Mouse (Mus musculus) adrenal gland (tissue): ENCODE measurements around the gene Lingo3.

ENCODE experiments used
- microRNA-seq, 2 experiments: library from miRNA; unstranded; fragments of <30 nt; microRNA quantifications; one replicate each; pipeline ENCODE4; 2019

The Lingo3 gene

Small RNA genes within 50 kb of the gene (microRNA-seq; reads per million reads assigned to microRNA genes)
- 2.9 to 5.8 reads per million in 2 experiments for gene Mir1982
